Mouse (Mus musculus): Measurements from ENCODE around the gene Fbxw8.

The Fbxw8 gene

GRCm38 (mm10) chr5:118076721-118077592, 78.3 kb downstream of the Fbxw8 start:
- in situ Hi-C loops (cut with MboI) = no loop called here

GRCm38 (mm10) chr5:118073213-118073773, 82.0 kb downstream of the Fbxw8 start:
- in situ Hi-C loops (cut with MboI) = no loop called here

GRCm38 (mm10) chr5:118071766-118072165, 83.5 kb downstream of the Fbxw8 start:
- in situ Hi-C loops (cut with MboI) = no loop called here

- in situ Hi-C loops (cut with MboI) = no loop called here
Measured at GRCm38 (mm10) chr5:118069315-118069714, 85.9 kb downstream of the Fbxw8 start.

- in situ Hi-C loops (cut with MboI) = no loop called here
Measured at GRCm38 (mm10) chr5:118067984-118068494, 87.2 kb downstream of the Fbxw8 start.

GRCm38 (mm10) chr5:118067572-118067971, 87.7 kb downstream of the Fbxw8 start:
- in situ Hi-C loops (cut with MboI) = no loop called here

- in situ Hi-C loops (cut with MboI) = no loop called here
Measured at GRCm38 (mm10) chr5:118066828-118067227, 88.4 kb downstream of the Fbxw8 start.

GRCm38 (mm10) chr5:118065516-118066255, 89.6 kb downstream of the Fbxw8 start:
- in situ Hi-C loops (cut with MboI) = no loop called here

- in situ Hi-C loops (cut with MboI) = no loop called here
Measured at GRCm38 (mm10) chr5:118064284-118064901, 90.9 kb downstream of the Fbxw8 start.

GRCm38 (mm10) chr5:118063181-118063621, 92.1 kb downstream of the Fbxw8 start:
- in situ Hi-C loops (cut with MboI) = no loop called here

GRCm38 (mm10) chr5:118061391-118061790, 93.9 kb downstream of the Fbxw8 start:
- in situ Hi-C loops (cut with MboI) = no loop called here

- in situ Hi-C loops (cut with MboI) = no loop called here
Measured at GRCm38 (mm10) chr5:118059646-118060045, 95.6 kb downstream of the Fbxw8 start.

- in situ Hi-C loops (cut with MboI) = no loop called here
Measured at GRCm38 (mm10) chr5:118058858-118059257, 96.4 kb downstream of the Fbxw8 start.

GRCm38 (mm10) chr5:118057508-118058111, 97.7 kb downstream of the Fbxw8 start:
- in situ Hi-C loops (cut with MboI) = no loop called here

GRCm38 (mm10) chr5:118053205-118053604, 102.1 kb downstream of the Fbxw8 start:
- in situ Hi-C loops (cut with MboI) = no loop called here

GRCm38 (mm10) chr5:118051981-118052662, 103.1 kb downstream of the Fbxw8 start:
- in situ Hi-C loops (cut with MboI) = no loop called here

- in situ Hi-C loops (cut with MboI) = no loop called here
Measured at GRCm38 (mm10) chr5:118050743-118051142, 104.5 kb downstream of the Fbxw8 start.

- in situ Hi-C loops (cut with MboI) = no loop called here
Measured at GRCm38 (mm10) chr5:118048928-118049327, 106.3 kb downstream of the Fbxw8 start.

- in situ Hi-C loops (cut with MboI) = no loop called here
Measured at GRCm38 (mm10) chr5:118048412-118048811, 106.9 kb downstream of the Fbxw8 start.

GRCm38 (mm10) chr5:118047091-118047757, 108.0 kb downstream of the Fbxw8 start:
- in situ Hi-C loops (cut with MboI) = no loop called here
